In genomic region chr2:170103852-170104251, GRCm38 (mm10) we compare ENCODE assay signal across 9 mouse cellular contexts. TPM values are rescaled to one million over a fixed set of nuclear protein-coding genes. Genes with fewer than 3 reads are reported as not detected.
DNase-seq lines count a peak whose midpoint lies in the region; ATAC-seq and TF ChIP-seq lines count a peak whose summit lies in the region.
"Had no signal": no experiment of that assay in that cellular context is flagged by ENCODE, and none has a peak within 500 bp of the region (broad histone marks: within the 10 kb centered on the region; RNA-seq: fewer than 3 reads in every experiment).

No protein-coding gene starts in this region.

- no peak for TF ChIP-seq EP300 in liver, embryonic 14.5 days (IDR thresholded peaks at IDR 0.05; ENCODE audit: low read depth)

- WGBS in liver, embryonic 12.5 days (ENCODE audit: insufficient replicate concordance) = 46% methylated on average over 9 of the region's 9 CpGs
- 33% methylated on average over 9 of the region's 9 CpGs for WGBS in liver, embryonic 14.5 days (ENCODE audit: insufficient replicate concordance)

- peaks cover 26% of the 10 kb centered on the region for H3K36me3 ChIP-seq in liver, embryonic 12.5 days
- H3K36me3 ChIP-seq in liver, embryonic 14.5 days (replicated peaks; ENCODE audit: control insufficient read depth, insufficient read depth, low read depth) = peaks cover 4% of the 10 kb centered on the region

- 0 out of 2 replicates have a peak, but pooled peaks cover 8% of the 10 kb centered on the region for H3K27me3 ChIP-seq in liver, embryonic 12.5 days (replicated peaks)
- no peaks in the 10 kb centered on the region for H3K27me3 ChIP-seq in liver, embryonic 14.5 days (ENCODE audit: control insufficient read depth, insufficient read depth, low read length)
- H3K27me3 ChIP-seq: heart, embryonic 15.5 days had no signal

- no peak overlapping the region for H3K4me3 ChIP-seq in liver, embryonic 12.5 days
- H3K4me3 ChIP-seq in liver, embryonic 14.5 days (ENCODE audit: insufficient read depth in 1 of 2, low read depth in 2 of 2, low read length in 2 of 2) = no peak overlapping the region
- H3K4me3 ChIP-seq: heart, embryonic 15.5 days had no signal

- H3K4me2 ChIP-seq in liver, embryonic 12.5 days = no peak overlapping the region
- H3K4me2 ChIP-seq in liver, embryonic 14.5 days (ENCODE audit: low read depth) = no peak overlapping the region
- H3K4me2 ChIP-seq: heart, embryonic 15.5 days had no signal

- ATAC-seq in liver, embryonic 12.5 days = no peak
- peak; percentile 66 for ATAC-seq in granulocyte monocyte progenitor cell, adult 5-6 weeks (replicated peaks; ENCODE audit: poor library complexity, severe bottlenecking)
- no peak for ATAC-seq in liver, embryonic 14.5 days (ENCODE audit: insufficient read depth)

- no peaks in the 10 kb centered on the region for H3K4me1 ChIP-seq in liver, embryonic 12.5 days
- no peaks in the 10 kb centered on the region for H3K4me1 ChIP-seq in liver, embryonic 14.5 days (replicated peaks; ENCODE audit: control insufficient read depth in 2 of 2, insufficient read depth in 2 of 2, low read length in 1 of 2)
- H3K4me1 ChIP-seq: heart, embryonic 15.5 days had no signal

- no peaks in the 10 kb centered on the region for H3K9me3 ChIP-seq in liver, embryonic 12.5 days (replicated peaks)
- no peaks in the 10 kb centered on the region for H3K9me3 ChIP-seq in liver, embryonic 14.5 days (ENCODE audit: control insufficient read depth, low read length)
- H3K9me3 ChIP-seq: heart, embryonic 15.5 days had no signal

- peak; percentile 49 to 83 for DNase-seq in adrenal gland, adult (ENCODE audit: inconsistent age in 2 of 2, low spot score in 1 of 2)
- no peak for DNase-seq in adrenal gland, adult 8-10 months
- DNase-seq in liver = peak; percentile 62
- peak; percentile 69 for DNase-seq in brain, adult 2 months (ENCODE audit: low read depth, low spot score)
- peak in 1 of 3 experiments; percentile 15 for DNase-seq in liver, embryonic 14.5 days (ENCODE audit: low read depth in 3 of 3, low spot score in 3 of 3)
- DNase-seq in right cerebral cortex, adult 2 months (ENCODE audit: low spot score in 2 of 2) = peak; percentile 63 to 69

- H3K27ac ChIP-seq in liver, embryonic 12.5 days = no peak overlapping the region
- no peak overlapping the region for H3K27ac ChIP-seq in liver, embryonic 14.5 days
- H3K27ac ChIP-seq: heart, embryonic 15.5 days had no signal

- peak; percentile 92 for TF ChIP-seq CTCF in liver, embryonic 14.5 days (IDR thresholded peaks at IDR 0.05; ENCODE audit: low read depth)

- H3K9ac ChIP-seq in liver, embryonic 12.5 days = no peak overlapping the region
- no peak overlapping the region for H3K9ac ChIP-seq in liver, embryonic 14.5 days (replicated peaks)
- H3K9ac ChIP-seq: heart, embryonic 15.5 days had no signal

RNA-seq across cellular contexts. Expression of gene Zfp217, which starts 44.1 kb away (rescaled TPM):
- 10 to 100 TPM; 23.0 to 38.9 (median 32.6) TPM for total RNA-seq in adrenal gland, adult 8-10 months (2022)
- polyA plus RNA-seq in liver, embryonic 12.5 days (2016; fragmentation: Nextera tagmentation; extraction: Ambion mirVana) = 3.8 and 4.5 TPM in 2 replicates
- 43.1 and 67.6 TPM in 2 replicates for total RNA-seq in granulocyte monocyte progenitor cell, adult 5-6 weeks (2014; fragmentation: Nextera tagmentation)
- total RNA-seq in granulocyte monocyte progenitor cell, adult 5-6 weeks (2017) = 29.8 and 36.0 TPM in 2 replicates
- polyA plus RNA-seq in liver, embryonic 14.5 days (2012; rRNA removed) = 4.2 and 4.8 TPM in 2 replicates
- polyA plus RNA-seq in liver, embryonic 14.5 days (2014; fragmentation: Nextera tagmentation; extraction: Ambion mirVana) = 2.3 and 3.5 TPM in 2 replicates
